Comparison of ENCODE assay signal across 9 mouse cellular contexts in the genomic region with DNA sequence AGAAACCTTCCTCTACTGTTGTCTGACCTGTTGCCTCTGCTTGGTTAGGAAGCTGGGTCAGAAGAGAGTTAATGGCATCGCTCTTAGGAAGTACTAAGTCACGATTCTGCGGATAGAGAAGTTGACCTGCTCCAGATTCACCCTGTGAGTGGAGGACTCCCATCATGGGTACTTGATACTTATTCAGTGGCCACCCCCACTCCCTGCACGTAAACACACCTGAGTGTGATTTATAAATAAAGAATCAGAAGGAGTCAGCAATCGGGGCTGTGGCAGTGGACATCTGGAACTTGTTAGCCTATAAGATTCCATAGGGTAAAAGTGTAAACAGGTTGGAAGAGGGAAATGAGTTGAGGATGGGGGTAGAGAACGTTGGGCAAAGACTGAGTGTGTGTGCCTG. TPM values are rescaled to one million over a fixed set of nuclear protein-coding genes. Genes with fewer than 3 reads are reported as not detected.
DNase-seq lines count a peak whose midpoint lies in the region; ATAC-seq and TF ChIP-seq lines count a peak whose summit lies in the region.
"Had no signal": no experiment of that assay in that cellular context is flagged by ENCODE, and none has a peak within 500 bp of the region (broad histone marks: within the 10 kb centered on the region; RNA-seq: fewer than 3 reads in every experiment).

No protein-coding gene starts in this region.

- no peak for ATAC-seq in intestine, embryonic 14.5 days (replicated peaks; ENCODE audit: low FRiP score, low TSS enrichment, low read depth)
- ATAC-seq in intestine, postnatal 0 days, result no peak
- ATAC-seq in embryonic facial prominence, embryonic 15.5 days (ENCODE audit: insufficient number of reproducible peaks, low FRiP score, low TSS enrichment, low read depth), result no peak
- ATAC-seq in limb, embryonic 12.5 days (ENCODE audit: insufficient number of reproducible peaks, insufficient read depth, low FRiP score, low TSS enrichment, low read depth), result 0 out of 2 replicates have a peak, but pooled peaks have one; percentile 26
- ATAC-seq in midbrain, embryonic 16.5 days, result no peak
- ATAC-seq: CD4-positive, CD25-positive, alpha-beta regulatory T cell, adult 4 months had no signal

- TF ChIP-seq CTCF in intestine, postnatal 0 days (IDR thresholded peaks at IDR 0.05; ENCODE audit: low read depth), result no peak

- peak overlapping the region; percentile 69 for H3K27ac ChIP-seq in intestine, embryonic 14.5 days (ENCODE audit: low read depth)
- no peak overlapping the region for H3K27ac ChIP-seq in intestine, postnatal 0 days (ENCODE audit: low read depth, low read length)
- H3K27ac ChIP-seq in brown adipose tissue, adult 24 weeks (replicated peaks; ENCODE audit: low read depth, low read length), result peak overlapping the region; percentile 74
- peak overlapping the region; percentile 68; the same call in 1 of the 2 replicates for H3K27ac ChIP-seq in embryonic facial prominence, embryonic 15.5 days (replicated peaks)
- H3K27ac ChIP-seq in limb, embryonic 12.5 days, result peak overlapping the region; percentile 88
- no peak overlapping the region for H3K27ac ChIP-seq in midbrain, embryonic 16.5 days (ENCODE audit: low read length)

- H3K9me3 ChIP-seq in intestine, embryonic 14.5 days (ENCODE audit: control insufficient read depth, low read length), result no peaks in the 10 kb centered on the region
- H3K9me3 ChIP-seq in intestine, postnatal 0 days (ENCODE audit: control insufficient read depth), result no peaks in the 10 kb centered on the region
- no peaks in the 10 kb centered on the region for H3K9me3 ChIP-seq in embryonic facial prominence, embryonic 15.5 days (replicated peaks)
- no peaks in the 10 kb centered on the region for H3K9me3 ChIP-seq in limb, embryonic 12.5 days
- H3K9me3 ChIP-seq in midbrain, embryonic 16.5 days (replicated peaks; ENCODE audit: control insufficient read depth, low read length, poor library complexity, severe bottlenecking), result no peaks in the 10 kb centered on the region

- 47% methylated on average over 6 of the region's 6 CpGs for WGBS in intestine, embryonic 14.5 days
- 69% methylated on average over 6 of the region's 6 CpGs for WGBS in intestine, postnatal 0 days
- WGBS in embryonic facial prominence, embryonic 15.5 days, result 46% methylated on average over 6 of the region's 6 CpGs
- WGBS in limb, embryonic 12.5 days, result 20% methylated on average over 6 of the region's 6 CpGs
- 91% methylated on average over 6 of the region's 6 CpGs for WGBS in midbrain, embryonic 16.5 days

- H3K9ac ChIP-seq in intestine, embryonic 14.5 days (ENCODE audit: low read length), result no peak overlapping the region
- H3K9ac ChIP-seq in intestine, postnatal 0 days (ENCODE audit: low read depth, low read length), result no peak overlapping the region
- H3K9ac ChIP-seq in embryonic facial prominence, embryonic 15.5 days, result no peak overlapping the region
- H3K9ac ChIP-seq in limb, embryonic 12.5 days (replicated peaks), result no peak overlapping the region
- no peak overlapping the region for H3K9ac ChIP-seq in midbrain, embryonic 16.5 days (ENCODE audit: low read depth, low read length)

- H3K4me1 ChIP-seq in intestine, embryonic 14.5 days (replicated peaks; ENCODE audit: control insufficient read depth, insufficient read depth, low read length), result peaks cover 40% of the 10 kb centered on the region
- peaks cover 39% of the 10 kb centered on the region for H3K4me1 ChIP-seq in intestine, postnatal 0 days (replicated peaks; ENCODE audit: control insufficient read depth, insufficient read depth, low read length)
- peaks cover 59% of the 10 kb centered on the region for H3K4me1 ChIP-seq in brown adipose tissue, adult 24 weeks (ENCODE audit: control insufficient read depth, insufficient read depth, insufficient read length, low read length)
- H3K4me1 ChIP-seq in embryonic facial prominence, embryonic 15.5 days, result peaks cover 68% of the 10 kb centered on the region
- H3K4me1 ChIP-seq in limb, embryonic 12.5 days (replicated peaks), result peaks cover 68% of the 10 kb centered on the region
- no peaks in the 10 kb centered on the region; the same call in 1 of the 2 replicates for H3K4me1 ChIP-seq in midbrain, embryonic 16.5 days (ENCODE audit: control insufficient read depth, insufficient read depth, low read length)

- H3K4me2 ChIP-seq in intestine, embryonic 14.5 days (ENCODE audit: low read length), result no peak overlapping the region
- no peak overlapping the region for H3K4me2 ChIP-seq in intestine, postnatal 0 days (replicated peaks; ENCODE audit: low read depth)
- H3K4me2 ChIP-seq in embryonic facial prominence, embryonic 15.5 days (replicated peaks), result no peak overlapping the region
- H3K4me2 ChIP-seq in limb, embryonic 12.5 days, result peak overlapping the region; percentile 45
- no peak overlapping the region for H3K4me2 ChIP-seq in midbrain, embryonic 16.5 days (ENCODE audit: low read length)

- H3K27me3 ChIP-seq in intestine, embryonic 14.5 days (replicated peaks; ENCODE audit: control insufficient read depth, insufficient read depth, low read length), result no peaks in the 10 kb centered on the region
- H3K27me3 ChIP-seq in intestine, postnatal 0 days (replicated peaks; ENCODE audit: control insufficient read depth, insufficient read depth, low read length), result no peaks in the 10 kb centered on the region
- H3K27me3 ChIP-seq in embryonic facial prominence, embryonic 15.5 days, result no peaks in the 10 kb centered on the region
- H3K27me3 ChIP-seq in limb, embryonic 12.5 days, result no peaks in the 10 kb centered on the region
- no peaks in the 10 kb centered on the region for H3K27me3 ChIP-seq in midbrain, embryonic 16.5 days (ENCODE audit: control insufficient read depth, insufficient read depth, low read depth, low read length)

- DNase-seq in intestine, embryonic 14.5 days (ENCODE audit: low spot score), result no peak
- DNase-seq in spleen, adult 18-20 months, result no peak
- DNase-seq: cerebellum, adult 9-10 months had no signal

- H3K4me3 ChIP-seq in intestine, embryonic 14.5 days (ENCODE audit: low read depth, low read length), result no peak overlapping the region
- H3K4me3 ChIP-seq in intestine, postnatal 0 days (ENCODE audit: low read depth, low read length), result no peak overlapping the region
- H3K4me3 ChIP-seq in brown adipose tissue, adult 24 weeks (ENCODE audit: insufficient read depth, low read depth, low read length), result no peak overlapping the region
- no peak overlapping the region for H3K4me3 ChIP-seq in embryonic facial prominence, embryonic 15.5 days (replicated peaks)
- H3K4me3 ChIP-seq in limb, embryonic 12.5 days (replicated peaks), result no peak overlapping the region
- H3K4me3 ChIP-seq in midbrain, embryonic 16.5 days (ENCODE audit: low read depth, low read length), result no peak overlapping the region

- H3K36me3 ChIP-seq in intestine, embryonic 14.5 days (ENCODE audit: control insufficient read depth, insufficient read depth, low read length), result peaks cover 26% of the 10 kb centered on the region
- H3K36me3 ChIP-seq in intestine, postnatal 0 days (ENCODE audit: control insufficient read depth, insufficient read depth), result peaks cover 30% of the 10 kb centered on the region
- peaks cover 30% of the 10 kb centered on the region for H3K36me3 ChIP-seq in embryonic facial prominence, embryonic 15.5 days
- peaks cover 60% of the 10 kb centered on the region for H3K36me3 ChIP-seq in limb, embryonic 12.5 days
- no peaks in the 10 kb centered on the region for H3K36me3 ChIP-seq in midbrain, embryonic 16.5 days (ENCODE audit: control insufficient read depth, insufficient read depth, low read length)

RNA-seq across cellular contexts. Expression of gene Plpp3, which starts 49.0 kb away (rescaled TPM):
- 33.2 and 36.9 TPM in 2 replicates for polyA plus RNA-seq in intestine, embryonic 14.5 days (2014; fragmentation: Nextera tagmentation; extraction: Ambion mirVana)
- 84.1 and 84.3 TPM in 2 replicates for polyA plus RNA-seq in intestine, postnatal 0 days (2015; fragmentation: Nextera tagmentation; extraction: Ambion mirVana)
- polyA plus RNA-seq in brown adipose tissue, adult 24 weeks (2012; ENCODE audit: insufficient read depth, insufficient read length, missing spikeins), result 38.6 and 44.2 TPM in 2 replicates
- polyA plus RNA-seq in embryonic facial prominence, embryonic 15.5 days (2015; fragmentation: Nextera tagmentation; extraction: Ambion mirVana), result 190 and 199 TPM in 2 replicates
- polyA plus RNA-seq in limb, embryonic 12.5 days (2016; fragmentation: Nextera tagmentation; extraction: Ambion mirVana), result 96.0 and 110 TPM in 2 replicates
- polyA plus RNA-seq in midbrain, embryonic 16.5 days (2015; fragmentation: Nextera tagmentation; extraction: Ambion mirVana), result 71.7 and 102 TPM in 2 replicates

Comparison
In these comparisons a context has a peak if more than half of its experiments do, and no peak if none do; other contexts are left out.
1. H3K27ac ChIP-seq: peak in intestine, embryonic 14.5 days (single experiment), brown adipose tissue, adult 24 weeks (single experiment), embryonic facial prominence, embryonic 15.5 days (single experiment) and limb, embryonic 12.5 days (single experiment); none in intestine, postnatal 0 days (single experiment) and midbrain, embryonic 16.5 days (single experiment).